Mouse (Mus musculus) lung, adult 18-20 months (tissue): ENCODE measurements at regions not wholly inside any gene's neighbourhood (a gene's known extent, or its start where the extent isn't known, plus 50 kb on each side); places are given as distances from the start of the nearest gene placed in this dataset.
A peak's percentile ranks its signal among the peaks of the same experiment; 100 is the strongest.

Source experiments
- DNase-seq, 2 experiments: peaks; one replicate each; pipeline ENCODE4 v3.0.0; 2022; ENCODE audit warnings: mixed read lengths in 2 of 2

DNA sequence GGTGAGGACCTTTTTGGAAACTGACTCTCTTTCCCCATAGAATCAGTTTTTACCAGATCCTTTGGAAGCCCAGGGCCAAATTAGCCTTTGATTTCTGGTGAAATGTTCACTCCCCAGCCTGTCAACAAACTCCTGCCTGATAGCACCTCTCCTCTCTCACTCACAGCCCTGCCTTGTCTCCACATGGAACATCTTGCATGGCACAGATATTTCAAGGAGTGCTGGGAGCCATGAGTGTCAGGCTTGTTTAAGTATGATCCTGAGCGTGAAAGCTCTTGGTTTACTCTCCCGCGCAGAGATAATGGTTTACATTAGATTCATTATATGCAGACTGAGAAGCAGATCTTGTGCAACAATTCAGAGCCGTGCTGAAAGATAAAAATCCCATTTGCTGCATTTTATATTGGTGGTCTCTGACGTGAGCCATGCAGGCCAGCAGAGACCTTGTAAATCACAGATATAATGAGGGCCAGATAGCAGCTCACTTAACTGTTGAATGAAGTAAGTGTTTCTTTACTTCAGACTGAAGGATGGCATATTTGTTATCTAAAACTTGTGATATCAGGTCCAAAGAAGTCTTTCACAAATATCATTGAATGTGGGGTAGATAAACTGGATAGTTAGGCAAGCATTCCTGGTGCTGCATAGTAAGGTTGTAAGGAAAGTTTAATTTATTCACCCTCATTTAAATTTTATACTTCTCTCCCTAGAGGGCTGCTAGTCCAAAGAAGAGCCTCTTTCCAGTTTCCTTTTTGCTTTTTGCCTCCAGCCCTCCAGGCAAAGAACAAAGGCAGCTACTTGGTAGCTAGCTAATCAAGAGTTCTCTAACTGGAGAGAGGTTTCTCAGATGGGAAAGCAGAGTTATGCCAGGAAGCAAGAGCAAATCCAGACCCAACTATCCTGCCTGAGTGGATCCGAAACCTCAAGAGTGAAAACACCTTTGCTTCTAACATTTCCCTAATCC is 81.8 kb downstream of the Tbx18 start:
- DNase-seq, result no peak

DNA sequence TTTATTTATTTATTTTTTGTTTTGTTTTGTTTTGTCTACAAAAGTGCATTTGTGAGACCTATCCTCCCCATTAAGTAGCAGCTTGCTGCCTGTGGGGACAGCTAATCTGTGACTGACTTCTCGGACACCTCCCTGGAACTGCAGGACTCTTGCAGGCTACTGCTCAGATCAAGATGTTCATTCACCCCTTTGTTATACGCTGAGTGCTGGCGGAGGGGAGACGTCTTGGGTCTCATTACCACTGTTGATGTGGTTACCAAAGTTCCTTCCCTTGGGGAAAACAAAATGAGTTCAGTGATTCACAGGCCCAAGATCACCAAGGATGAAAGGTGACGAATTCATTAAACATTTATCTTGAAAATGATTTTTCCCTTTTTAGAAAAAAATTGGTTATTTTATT is 82.7 kb downstream of the Tbx18 start:
- no peak for DNase-seq

DNA sequence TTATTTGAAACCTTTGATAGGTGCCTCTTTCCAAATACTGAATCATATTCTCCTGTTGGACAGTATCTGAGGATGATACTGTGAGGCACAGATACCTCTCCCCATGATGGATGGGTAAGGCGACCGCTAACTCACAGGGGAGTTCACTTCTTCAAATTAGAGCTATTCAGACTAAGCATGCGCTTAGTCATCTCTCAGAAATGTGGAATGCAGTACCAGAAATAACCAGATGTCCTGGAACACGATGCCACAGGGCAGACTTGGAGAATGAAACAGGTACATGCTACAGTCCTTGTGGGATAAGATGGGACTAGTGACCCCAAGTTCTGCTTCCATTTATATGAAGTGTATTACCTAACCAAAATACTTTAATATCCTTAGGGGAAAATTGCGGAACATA is 86.0 kb downstream of the Tbx18 start:
- no peak for DNase-seq

DNA sequence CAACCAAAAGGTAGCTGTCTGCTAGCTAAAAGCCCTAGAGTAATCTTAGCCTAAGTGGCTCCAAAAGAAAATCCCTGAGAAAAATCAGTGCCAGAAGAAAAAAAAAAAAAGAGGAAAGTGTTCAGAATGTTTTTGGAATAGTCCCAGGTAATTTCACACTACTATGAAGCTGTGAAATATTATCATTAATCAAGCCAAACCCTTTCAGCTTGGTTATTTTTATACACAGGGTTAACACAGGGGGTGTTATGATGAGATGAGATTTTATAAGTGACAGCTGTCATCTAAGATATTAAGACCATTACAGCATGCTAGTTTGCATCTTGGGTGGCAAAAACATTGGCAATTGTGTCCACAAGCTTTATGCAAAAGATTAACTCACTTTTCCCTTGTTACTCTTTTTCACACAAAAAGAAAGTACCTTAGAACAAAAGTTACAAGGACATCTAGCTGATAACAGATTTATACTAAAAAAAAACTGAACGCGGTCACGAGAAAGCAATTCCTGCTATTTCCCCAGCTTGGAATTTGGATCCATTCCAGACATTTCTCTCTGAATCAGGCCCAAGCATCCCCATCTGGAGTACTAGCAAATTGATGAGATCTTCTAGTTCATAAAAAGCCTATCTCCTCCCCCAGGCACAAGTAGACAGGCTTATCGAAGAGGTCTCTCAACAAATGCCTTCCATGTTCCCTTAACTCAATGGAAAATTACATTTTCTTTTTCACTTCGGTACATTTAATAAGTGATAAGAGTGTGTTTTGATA is 97.0 kb downstream of the Tbx18 start:
- DNase-seq, result no peak

DNA sequence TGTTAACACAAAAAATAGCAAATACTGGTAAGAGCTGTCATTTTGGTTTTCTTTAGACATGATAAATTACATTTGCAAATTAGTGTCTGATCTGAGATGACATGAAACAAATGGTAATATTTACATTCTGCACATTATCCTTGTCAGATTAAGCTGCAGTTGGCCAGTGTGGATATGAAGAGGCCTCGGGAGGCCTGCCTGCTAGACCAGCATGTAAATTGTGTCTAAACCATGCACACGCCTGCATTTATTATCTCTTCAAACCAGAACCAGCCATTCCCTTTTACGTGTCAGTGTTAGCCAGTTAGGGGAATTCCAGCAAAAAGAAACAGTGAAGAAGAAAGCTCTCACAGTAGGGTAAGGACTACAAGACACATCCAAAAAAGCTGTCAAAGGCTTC is 104.6 kb downstream of the Tbx18 start:
- no peak for DNase-seq

DNA sequence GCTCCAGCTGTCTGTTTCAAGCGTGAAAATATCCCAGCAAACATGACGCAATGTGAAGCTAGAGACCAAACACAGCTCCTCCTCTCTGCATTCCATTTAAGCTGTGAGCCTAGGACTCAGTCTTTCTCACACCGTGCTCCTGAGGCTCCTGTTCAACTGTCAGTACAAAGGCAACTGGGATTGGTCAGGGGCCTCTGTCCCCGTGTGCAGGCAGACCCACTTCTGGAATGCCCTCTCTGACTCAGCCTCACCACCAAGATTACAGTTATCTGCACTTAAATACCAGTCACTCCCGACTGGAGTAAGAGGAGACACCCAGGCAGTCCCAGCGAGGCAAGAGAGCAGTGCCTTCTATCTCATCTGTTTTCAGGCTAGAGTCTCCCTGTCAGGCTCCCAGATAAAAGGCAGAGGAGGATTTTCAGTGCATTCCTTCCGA is 112.8 kb downstream of the Tbx18 start:
- peak; percentile 4 to 5 for DNase-seq

DNA sequence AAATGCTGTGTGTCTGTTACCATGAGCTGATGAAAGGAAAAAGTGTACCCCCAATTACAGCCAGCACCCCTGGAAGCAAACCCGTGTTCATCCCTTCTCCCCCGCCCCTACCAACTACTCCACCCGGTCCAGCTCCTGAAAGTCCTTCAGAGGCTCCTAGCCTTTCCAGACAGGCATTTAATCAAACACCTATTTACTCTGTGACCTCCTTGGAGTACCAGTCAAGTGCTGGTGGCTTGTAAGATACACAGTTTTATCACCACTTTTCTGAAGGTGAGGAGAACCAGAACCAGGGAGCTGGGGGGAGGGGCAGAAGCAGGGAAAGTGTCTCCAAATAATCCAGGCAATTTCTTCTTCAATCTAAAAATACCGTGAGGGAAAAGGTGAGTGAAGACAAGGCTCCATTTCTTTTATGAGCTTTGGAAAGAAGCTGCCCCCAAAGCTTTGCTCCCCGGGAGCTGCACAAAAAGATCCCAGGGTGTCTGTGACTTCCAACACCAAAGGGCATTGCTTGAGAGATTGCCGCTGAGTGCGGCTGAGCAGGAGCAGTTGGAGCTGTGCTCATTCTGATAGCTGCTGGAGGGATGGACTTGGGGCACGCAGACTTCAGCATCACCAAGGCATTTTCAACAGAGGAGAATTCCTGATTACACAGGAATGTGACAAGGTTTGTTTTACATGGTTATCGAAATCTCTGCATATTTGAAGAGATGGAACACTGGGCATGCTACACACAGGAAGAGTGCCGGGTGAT is 123.0 kb downstream of the Tbx18 start:
- DNase-seq, result no peak

DNA sequence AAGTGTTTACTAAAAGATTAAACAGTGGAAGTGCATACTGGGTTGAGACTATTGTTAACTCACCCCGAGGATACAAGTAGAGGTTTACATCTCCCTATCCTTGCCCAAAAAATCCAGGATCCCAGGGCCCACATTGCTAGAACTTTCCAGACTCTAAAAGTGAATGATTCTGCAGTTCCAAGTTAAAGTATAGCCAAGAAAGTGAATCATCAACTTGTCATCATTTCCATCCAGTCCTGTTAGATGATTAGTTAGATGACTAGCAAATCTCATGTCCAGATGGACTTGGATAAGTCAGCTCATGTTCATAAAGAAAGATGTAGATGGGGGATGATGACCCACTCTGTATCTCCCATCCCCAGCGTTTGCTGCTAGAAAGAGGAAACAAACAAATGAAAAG is 155.5 kb downstream of the Tbx18 start:
- no peak for DNase-seq

DNA sequence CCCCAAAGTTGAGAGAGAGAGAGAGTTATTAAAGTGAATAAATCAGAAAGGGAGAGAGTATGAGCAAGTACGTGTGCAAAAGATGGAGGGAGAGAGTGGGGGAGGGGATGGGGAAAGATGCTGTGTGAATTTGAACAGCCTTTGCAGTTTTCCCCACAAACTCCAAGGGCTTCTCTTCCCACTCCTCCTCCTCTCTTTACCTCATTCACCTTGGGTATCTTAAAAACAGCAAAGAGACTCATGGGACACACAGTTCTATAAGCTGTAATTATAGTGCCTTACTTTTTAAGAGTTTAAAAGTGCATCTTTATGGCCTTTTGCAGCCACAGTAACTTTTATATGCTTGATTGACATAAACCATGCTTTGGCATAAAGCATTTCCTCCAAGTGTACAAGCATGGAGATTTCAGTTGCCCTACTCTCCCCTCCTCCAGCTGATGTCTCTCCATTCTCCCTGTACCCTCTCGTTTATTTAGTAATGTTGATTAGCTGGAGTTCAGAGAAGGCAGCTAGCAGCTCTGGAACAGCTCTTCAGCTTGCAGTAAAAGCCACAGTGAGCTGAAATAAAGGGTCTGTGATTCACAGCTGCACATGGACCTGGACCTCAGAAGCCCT is 156.7 kb downstream of the Tbx18 start:
- DNase-seq, result no peak

DNA sequence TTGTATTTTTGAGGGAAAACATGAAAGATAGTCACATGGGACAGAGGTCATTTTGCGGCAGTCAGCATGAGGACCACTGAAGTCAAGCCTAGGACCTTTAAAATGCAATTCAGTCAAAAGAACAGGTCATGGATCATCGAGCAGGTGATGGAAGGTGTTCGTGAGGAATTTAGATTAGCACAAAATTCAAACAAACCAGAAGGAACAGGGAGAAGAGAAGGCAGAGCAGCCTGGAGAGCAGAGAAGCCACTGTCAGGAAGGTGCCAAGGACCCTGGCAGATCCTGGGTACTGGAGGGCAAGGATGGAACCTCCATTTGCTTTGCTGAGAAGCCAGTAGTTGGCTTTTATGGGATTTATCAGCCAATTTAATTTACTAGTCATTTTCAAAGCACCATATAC is 167.8 kb downstream of the Tbx18 start:
- no peak for DNase-seq

DNA sequence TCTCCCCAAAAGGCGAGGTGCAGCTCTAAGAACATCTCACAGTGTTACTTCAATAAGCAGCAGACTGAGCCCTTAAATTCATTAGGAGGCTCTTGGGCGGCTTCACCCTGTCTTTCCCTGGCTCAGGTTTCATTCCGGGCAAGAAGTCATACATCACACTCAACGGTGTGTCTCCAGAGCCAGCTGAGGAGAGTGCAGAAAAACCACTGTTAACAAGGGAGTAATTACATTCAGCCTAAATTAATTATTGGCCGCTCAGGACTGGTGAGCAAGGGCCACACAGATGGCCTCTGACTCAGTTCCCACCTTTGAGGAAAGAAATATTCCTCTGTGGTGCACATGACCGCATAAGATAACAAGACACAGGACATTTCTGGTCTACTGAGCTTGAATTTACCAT is 168.3 kb downstream of the Tbx18 start:
- no peak for DNase-seq

DNA sequence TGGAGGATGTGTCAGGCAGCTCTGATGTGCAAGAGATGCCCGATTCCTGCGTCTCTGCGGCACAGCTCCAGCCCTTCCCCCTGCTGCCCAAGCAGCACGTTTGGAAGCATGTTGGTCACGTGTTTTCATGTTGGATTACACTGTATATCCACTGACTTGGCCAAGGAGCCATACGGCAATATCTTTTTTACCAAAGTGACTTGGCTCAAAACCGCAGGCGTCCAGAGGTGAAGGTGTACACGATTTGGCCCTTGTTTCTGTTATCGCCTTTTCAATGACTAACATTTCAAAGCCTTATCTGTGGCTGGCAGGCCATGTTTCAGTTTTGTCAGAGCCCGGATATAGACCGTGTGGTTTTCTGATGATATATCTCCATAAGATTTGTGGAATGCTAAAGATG is 173.2 kb downstream of the Tbx18 start:
- no peak for DNase-seq

DNA sequence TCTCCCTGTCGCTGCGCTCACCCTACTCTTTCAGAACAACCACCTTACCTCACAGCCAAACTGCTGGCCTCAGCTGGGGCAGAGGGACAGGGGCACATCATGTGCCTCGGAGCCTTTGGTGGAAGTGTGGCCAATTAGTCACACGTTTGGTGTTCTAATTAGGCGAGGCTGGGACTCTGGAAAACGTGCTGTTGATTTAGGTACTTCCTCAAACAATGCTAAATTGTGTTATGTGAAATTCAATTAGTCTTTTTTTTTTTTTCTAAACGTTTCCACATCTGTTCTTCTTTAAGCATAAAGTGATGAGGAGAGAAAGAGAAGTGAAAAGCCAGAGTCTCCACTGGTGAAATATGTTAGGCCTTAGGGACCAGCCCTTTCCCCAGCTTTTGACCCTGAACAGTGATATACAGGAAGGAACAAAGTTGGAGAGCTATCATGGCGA is 174.1 kb downstream of the Tbx18 start:
- DNase-seq, result no peak

DNA sequence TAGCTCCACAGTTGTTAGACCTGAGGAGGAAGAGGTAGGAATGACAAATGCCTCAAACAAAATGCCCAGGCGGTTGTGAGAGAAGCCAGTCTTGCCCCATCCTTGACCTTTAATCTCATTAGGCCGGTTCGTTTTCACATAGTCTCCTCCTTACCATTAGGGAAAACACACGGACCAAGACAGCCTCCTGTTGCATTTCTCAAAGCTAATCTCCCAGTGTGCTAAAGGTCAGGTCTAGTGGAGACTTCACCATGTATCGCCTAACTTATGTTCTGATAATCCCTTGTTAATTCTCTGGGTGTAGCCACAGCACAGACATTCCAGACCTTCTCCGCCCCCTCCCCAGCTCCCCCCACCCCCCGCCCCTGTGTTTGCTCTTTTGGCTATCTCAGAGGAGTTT is 174.5 kb downstream of the Tbx18 start:
- DNase-seq, result no peak

DNA sequence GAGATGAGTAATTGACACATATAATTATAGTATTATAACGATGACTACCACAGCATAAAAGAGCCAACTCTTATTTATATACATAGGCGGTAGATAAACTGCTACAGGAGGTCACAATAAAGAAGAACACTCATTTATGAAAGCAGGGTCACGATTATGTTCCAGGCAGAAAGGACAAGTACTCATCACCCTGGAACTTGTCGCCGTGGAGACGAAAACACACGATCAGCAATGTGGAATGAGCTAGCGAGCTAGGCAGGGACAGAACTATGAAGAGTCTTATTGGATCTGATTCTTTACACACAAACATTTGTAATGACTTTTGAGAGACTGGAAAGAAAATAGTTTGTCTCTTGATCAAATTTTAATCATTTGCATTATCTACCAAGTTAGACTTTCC is 197.9 kb downstream of the Tbx18 start:
- DNase-seq, result no peak

DNA sequence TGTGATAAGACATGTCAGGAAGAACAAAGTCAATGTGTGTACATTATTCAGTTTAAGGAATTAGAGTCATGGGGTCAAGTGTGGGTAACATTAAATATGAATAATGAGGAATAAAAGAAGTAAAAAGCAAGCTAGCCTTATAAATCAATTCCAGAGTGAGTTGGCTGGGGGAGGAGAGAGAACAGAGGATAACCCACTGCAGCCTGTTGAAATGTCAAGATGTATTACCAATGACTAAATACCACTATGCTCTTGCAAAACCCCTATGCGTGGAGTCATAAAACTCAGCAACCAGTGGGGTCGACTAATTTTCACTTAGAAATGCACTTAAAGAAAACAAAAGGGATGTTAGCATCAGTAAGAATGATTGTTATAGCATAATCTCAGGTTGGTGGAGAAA is 201.2 kb downstream of the Tbx18 start:
- DNase-seq, result no peak

DNA sequence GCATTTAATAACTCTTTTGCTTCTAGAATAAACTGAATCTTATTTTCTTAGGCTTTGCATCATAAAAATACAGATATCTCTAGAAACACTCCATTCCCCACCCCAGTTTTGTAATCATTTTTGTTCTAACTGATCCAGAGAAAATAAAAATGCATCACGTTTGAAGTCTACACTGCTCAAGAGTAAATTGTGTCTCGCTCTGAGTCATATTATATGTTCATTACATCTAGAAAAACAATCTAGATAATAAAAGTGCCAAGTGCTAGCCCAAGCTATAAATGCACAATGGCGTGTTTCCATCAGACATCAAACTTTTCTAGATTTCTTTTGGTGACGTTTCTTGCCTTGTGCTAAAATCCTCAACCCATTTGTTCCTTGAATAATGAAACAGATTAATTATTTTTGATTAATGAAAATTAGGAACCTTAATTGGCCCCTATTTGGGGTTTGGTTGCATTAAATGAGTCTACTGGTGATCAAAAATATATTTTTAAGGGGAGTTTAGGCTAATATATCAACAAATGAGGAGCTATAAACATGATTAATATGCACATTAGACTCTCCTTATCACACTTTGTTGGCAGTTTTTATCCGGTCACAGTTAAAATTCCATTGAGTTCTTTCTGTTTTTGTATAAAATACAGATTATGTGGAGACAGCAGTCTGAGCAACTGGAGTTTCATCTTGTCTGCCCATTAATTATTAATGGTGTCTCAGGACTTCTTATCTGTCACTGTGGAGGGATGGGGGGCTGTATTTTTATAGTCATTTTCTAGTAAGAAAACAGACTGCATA is 206.0 kb downstream of the Tbx18 start:
- DNase-seq, result no peak

DNA sequence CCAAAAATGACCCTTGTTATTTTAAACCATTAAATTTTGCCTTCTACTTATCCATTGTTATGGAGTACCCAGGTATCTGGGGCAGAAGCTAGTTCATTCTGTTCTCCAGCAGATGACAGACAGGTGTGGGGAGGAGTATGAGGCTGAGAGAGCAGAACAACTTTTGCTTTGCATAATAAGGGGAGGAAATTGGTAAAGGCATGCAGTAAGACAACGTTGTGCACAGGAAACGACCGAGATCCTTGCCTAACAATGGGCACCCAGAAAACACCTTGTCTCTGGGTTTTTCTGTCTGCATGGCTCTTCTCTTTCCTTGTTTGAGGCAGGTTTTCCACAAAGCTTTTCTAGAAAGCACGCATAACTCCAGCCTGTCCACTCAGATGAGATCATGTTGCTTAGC is 220.4 kb downstream of the Tbx18 start:
- no peak for DNase-seq

DNA sequence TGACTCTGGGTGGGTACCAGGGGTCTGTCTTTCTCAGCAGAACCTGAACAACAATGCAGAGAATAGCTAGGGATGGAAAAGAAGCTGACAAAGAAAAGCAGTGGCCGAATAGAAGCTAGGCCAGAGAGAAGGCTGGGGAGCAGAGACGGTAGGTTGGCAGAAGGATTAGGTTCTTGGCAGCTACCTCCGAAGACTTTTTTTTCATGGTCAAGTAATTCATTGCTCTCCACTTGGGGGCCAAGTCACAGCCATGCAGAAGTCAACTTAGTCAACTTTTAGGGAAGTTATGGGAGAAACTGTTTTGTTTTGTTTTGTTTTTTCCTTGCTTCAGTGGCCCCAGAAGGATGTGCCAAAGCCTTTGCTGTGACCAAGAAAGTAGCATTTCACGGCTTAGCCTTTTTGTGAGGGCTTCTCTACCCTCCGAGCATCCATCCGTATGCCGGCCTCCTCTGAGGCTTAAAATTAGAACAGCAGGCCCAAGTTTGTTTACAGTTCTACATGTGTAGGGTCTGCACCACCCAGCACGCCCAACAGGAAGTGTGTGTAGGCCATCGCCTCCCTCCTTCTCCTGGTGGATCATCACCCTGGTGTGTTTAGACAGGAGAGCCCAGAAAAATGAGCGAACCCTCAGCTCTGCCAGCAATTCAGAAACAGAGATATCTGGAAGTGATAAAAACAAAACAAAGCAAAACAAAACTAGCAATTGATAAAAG is 226.2 kb downstream of the Tbx18 start:
- DNase-seq, result no peak

DNA sequence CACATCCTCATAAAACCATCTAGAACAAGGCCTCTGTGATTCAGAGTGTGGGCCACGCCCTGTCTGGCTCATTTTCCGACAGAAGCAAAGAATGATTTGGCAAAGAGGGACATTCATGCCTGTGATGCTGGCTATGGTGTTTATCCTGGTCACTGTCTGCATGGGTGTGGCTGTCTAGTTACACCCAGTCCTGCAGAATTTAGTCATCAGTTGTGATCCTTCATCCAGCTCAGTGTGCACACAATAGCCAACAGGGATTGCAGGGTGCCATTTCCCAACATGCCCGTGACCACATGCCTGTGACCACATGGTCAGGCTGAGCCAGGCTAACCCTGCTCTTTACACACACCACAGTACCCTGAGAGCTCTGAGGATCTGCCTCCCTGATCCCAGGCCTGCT is 208.8 kb upstream of the Cep162 start:
- DNase-seq, result peak; percentile 4 to 5

DNA sequence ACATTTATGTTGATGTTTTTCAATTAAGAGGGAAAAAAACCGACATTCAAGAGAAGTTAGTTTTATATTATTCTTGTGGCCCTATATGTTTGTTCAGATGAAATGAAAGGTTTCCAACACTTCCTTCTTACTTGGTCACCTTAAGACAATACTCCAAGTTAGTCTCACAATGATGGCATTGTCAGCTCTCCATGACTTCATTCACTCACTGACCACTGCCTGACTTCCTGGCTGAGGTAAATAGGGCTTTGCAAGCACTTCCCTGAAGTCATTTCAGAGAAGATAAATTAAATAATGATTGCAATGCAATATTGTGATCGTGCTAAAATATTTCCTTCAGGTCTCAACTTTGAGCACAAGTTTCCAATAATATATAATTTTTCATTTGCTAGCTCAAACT is 197.9 kb upstream of the Cep162 start:
- no peak for DNase-seq
